Mouse (Mus musculus): ENCODE results near the gene Arhgef15. TPM values are rescaled to one million over a fixed set of nuclear protein-coding genes. Genes with fewer than 3 reads are reported as not detected.
"Not testable (repeated sequence)": the region's sequence is repeated elsewhere in the genome, so short reads cannot be mapped to it uniquely, and the experiment has no call there.

Gene Arhgef15
- polyA plus RNA-seq, 1 experiment: 3.7 TPM

GRCm38 (mm10) chr11:68940516-68940915 is 16.8 kb downstream of the Arhgef15 start:
- no peak overlapping the region for H3K4me3 ChIP-seq (ENCODE audit: control insufficient read depth, low read depth, low read length)
- TF ChIP-seq POLR2A (IDR thresholded peaks at IDR 0.05; ENCODE audit: control insufficient read depth, low read depth, low read length): no peak
- TF ChIP-seq CTCF (IDR thresholded peaks at IDR 0.05; ENCODE audit: control insufficient read depth, insufficient read depth, insufficient replicate concordance, low read depth, low read length): no peak
- H3K27me3 ChIP-seq (ENCODE audit: control insufficient read depth, insufficient read depth, low read length): no peaks in the 10 kb centered on the region
- H3K4me1 ChIP-seq (ENCODE audit: control insufficient read depth, insufficient read depth, low read length): peaks cover 14% of the 10 kb centered on the region
- no peaks in the 10 kb centered on the region for H3K36me3 ChIP-seq (ENCODE audit: control insufficient read depth, insufficient read depth, low read length)
- H3K27ac ChIP-seq (ENCODE audit: control insufficient read depth, insufficient read depth, low read depth, low read length): no peak overlapping the region

GRCm38 (mm10) chr11:68939451-68940304 is 17.6 kb downstream of the Arhgef15 start:
- Histone ChIP-seq H3K36me3 (ENCODE audit: control insufficient read depth, insufficient read depth, low read length) (no peaks in the 10 kb centered on the region), H3K4me3 (ENCODE audit: control insufficient read depth, low read depth, low read length) (peak overlapping the region; percentile 67), H3K27ac (ENCODE audit: control insufficient read depth, insufficient read depth, low read depth, low read length) (0 out of 2 replicates have a peak overlapping the region, but pooled peaks have one; percentile 56), H3K27me3 (ENCODE audit: control insufficient read depth, insufficient read depth, low read length) (no peaks in the 10 kb centered on the region), H3K4me1 (ENCODE audit: control insufficient read depth, insufficient read depth, low read length) (peaks cover 14% of the 10 kb centered on the region)
- TF ChIP-seq POLR2A (IDR thresholded peaks at IDR 0.05; ENCODE audit: control insufficient read depth, low read depth, low read length): peak; percentile 54; the same call in 1 of the 2 replicates
- TF ChIP-seq CTCF (IDR thresholded peaks at IDR 0.05; ENCODE audit: control insufficient read depth, insufficient read depth, insufficient replicate concordance, low read depth, low read length): no peak

GRCm38 (mm10) chr11:68936951-68937350 is 20.3 kb downstream of the Arhgef15 start:
- H3K36me3 ChIP-seq (ENCODE audit: control insufficient read depth, insufficient read depth, low read length); H3K27me3 ChIP-seq (ENCODE audit: control insufficient read depth, insufficient read depth, low read length); H3K4me3 ChIP-seq (ENCODE audit: control insufficient read depth, low read depth, low read length); H3K27ac ChIP-seq (ENCODE audit: control insufficient read depth, insufficient read depth, low read depth, low read length); H3K4me1 ChIP-seq (ENCODE audit: control insufficient read depth, insufficient read depth, low read length): not testable (repeated sequence)

- H3K4me3 ChIP-seq (ENCODE audit: control insufficient read depth, low read depth, low read length): no peak overlapping the region
- H3K27me3 ChIP-seq (ENCODE audit: control insufficient read depth, insufficient read depth, low read length): no peaks in the 10 kb centered on the region
- H3K36me3 ChIP-seq (ENCODE audit: control insufficient read depth, insufficient read depth, low read length): no peaks in the 10 kb centered on the region
- no peaks in the 10 kb centered on the region for H3K4me1 ChIP-seq (ENCODE audit: control insufficient read depth, insufficient read depth, low read length)
- TF ChIP-seq POLR2A (IDR thresholded peaks at IDR 0.05; ENCODE audit: control insufficient read depth, low read depth, low read length) (no peak), CTCF (IDR thresholded peaks at IDR 0.05; ENCODE audit: control insufficient read depth, insufficient read depth, insufficient replicate concordance, low read depth, low read length) (no peak)
- no peak overlapping the region for H3K27ac ChIP-seq (ENCODE audit: control insufficient read depth, insufficient read depth, low read depth, low read length)
Observed at GRCm38 (mm10) chr11:68933885-68934507, 23.3 kb downstream of the Arhgef15 start.

GRCm38 (mm10) chr11:68929947-68930346 is 27.3 kb downstream of the Arhgef15 start:
- TF ChIP-seq POLR2A (IDR thresholded peaks at IDR 0.05; ENCODE audit: control insufficient read depth, low read depth, low read length): no peak
- TF ChIP-seq CTCF (IDR thresholded peaks at IDR 0.05; ENCODE audit: control insufficient read depth, insufficient read depth, insufficient replicate concordance, low read depth, low read length): no peak
- H3K27ac ChIP-seq (ENCODE audit: control insufficient read depth, insufficient read depth, low read depth, low read length): no peak overlapping the region
- no peaks in the 10 kb centered on the region for H3K27me3 ChIP-seq (ENCODE audit: control insufficient read depth, insufficient read depth, low read length)
- peak overlapping the region; percentile 27 for H3K4me3 ChIP-seq (ENCODE audit: control insufficient read depth, low read depth, low read length)
- peaks cover 4% of the 10 kb centered on the region for H3K36me3 ChIP-seq (ENCODE audit: control insufficient read depth, insufficient read depth, low read length)
- H3K4me1 ChIP-seq (ENCODE audit: control insufficient read depth, insufficient read depth, low read length): peaks cover 8% of the 10 kb centered on the region

- Histone ChIP-seq H3K4me1 (ENCODE audit: control insufficient read depth, insufficient read depth, low read length) (peaks cover 8% of the 10 kb centered on the region), H3K27ac (ENCODE audit: control insufficient read depth, insufficient read depth, low read depth, low read length) (peak within 1 kb of the TSS; percentile 99), H3K27me3 (ENCODE audit: control insufficient read depth, insufficient read depth, low read length) (no peaks in the 10 kb centered on the region), H3K4me3 (ENCODE audit: control insufficient read depth, low read depth, low read length) (peak within 1 kb of the TSS; percentile 95), H3K36me3 (ENCODE audit: control insufficient read depth, insufficient read depth, low read length) (peaks cover 7% of the 10 kb centered on the region)
- TF ChIP-seq POLR2A (IDR thresholded peaks at IDR 0.05; ENCODE audit: control insufficient read depth, low read depth, low read length) (peak; percentile 76), CTCF (IDR thresholded peaks at IDR 0.05; ENCODE audit: control insufficient read depth, insufficient read depth, insufficient replicate concordance, low read depth, low read length) (no peak)
Observed at GRCm38 (mm10) chr11:68926981-68927380, 30.3 kb downstream of the Arhgef15 start, which contains the start of gene Odf4. Odf4 (minus strand) TSS chr11:68927081.

- Histone ChIP-seq H3K36me3 (ENCODE audit: control insufficient read depth, insufficient read depth, low read length) (peaks cover 7% of the 10 kb centered on the region), H3K27ac (ENCODE audit: control insufficient read depth, insufficient read depth, low read depth, low read length) (no peak overlapping the region), H3K4me3 (ENCODE audit: control insufficient read depth, low read depth, low read length) (peak overlapping the region; percentile 46), H3K4me1 (ENCODE audit: control insufficient read depth, insufficient read depth, low read length) (peaks cover 8% of the 10 kb centered on the region), H3K27me3 (ENCODE audit: control insufficient read depth, insufficient read depth, low read length) (no peaks in the 10 kb centered on the region)
- no peak for TF ChIP-seq CTCF (IDR thresholded peaks at IDR 0.05; ENCODE audit: control insufficient read depth, insufficient read depth, insufficient replicate concordance, low read depth, low read length)
Observed at GRCm38 (mm10) chr11:68924749-68925148, 32.5 kb downstream of the Arhgef15 start.

Data from testis, adult 2 months (tissue).